Mouse (Mus musculus): Measurements from ENCODE around the gene Nme4.
A peak's percentile ranks its signal among the peaks of the same experiment; 100 is the strongest.
"Not testable (repeated sequence)": the region's sequence is repeated elsewhere in the genome, so short reads cannot be mapped to it uniquely, and the experiment has no call there.

The Nme4 gene

DNA sequence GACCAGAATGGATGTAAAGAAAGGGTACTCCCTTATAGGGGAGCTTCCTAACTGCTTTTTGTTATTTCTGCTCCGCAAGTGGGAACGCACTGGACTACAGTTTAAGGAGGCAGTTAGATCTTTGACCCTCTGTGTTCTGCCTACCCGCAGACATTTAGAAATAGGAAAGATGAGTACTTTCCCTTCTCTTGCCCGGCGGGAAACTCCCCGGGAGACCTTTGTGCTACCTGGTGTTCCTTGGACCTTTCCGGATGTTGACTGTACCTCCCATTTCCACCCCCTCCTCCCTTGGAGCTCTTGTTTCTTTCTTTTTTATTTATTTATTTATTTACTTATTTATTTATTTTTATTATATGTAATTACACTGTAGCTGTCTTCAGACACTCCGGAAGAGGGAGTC, 18.7 kb upstream of the Nme4 start:
- DNase-seq (ENCODE audit: low spot score) = no peak

DNA sequence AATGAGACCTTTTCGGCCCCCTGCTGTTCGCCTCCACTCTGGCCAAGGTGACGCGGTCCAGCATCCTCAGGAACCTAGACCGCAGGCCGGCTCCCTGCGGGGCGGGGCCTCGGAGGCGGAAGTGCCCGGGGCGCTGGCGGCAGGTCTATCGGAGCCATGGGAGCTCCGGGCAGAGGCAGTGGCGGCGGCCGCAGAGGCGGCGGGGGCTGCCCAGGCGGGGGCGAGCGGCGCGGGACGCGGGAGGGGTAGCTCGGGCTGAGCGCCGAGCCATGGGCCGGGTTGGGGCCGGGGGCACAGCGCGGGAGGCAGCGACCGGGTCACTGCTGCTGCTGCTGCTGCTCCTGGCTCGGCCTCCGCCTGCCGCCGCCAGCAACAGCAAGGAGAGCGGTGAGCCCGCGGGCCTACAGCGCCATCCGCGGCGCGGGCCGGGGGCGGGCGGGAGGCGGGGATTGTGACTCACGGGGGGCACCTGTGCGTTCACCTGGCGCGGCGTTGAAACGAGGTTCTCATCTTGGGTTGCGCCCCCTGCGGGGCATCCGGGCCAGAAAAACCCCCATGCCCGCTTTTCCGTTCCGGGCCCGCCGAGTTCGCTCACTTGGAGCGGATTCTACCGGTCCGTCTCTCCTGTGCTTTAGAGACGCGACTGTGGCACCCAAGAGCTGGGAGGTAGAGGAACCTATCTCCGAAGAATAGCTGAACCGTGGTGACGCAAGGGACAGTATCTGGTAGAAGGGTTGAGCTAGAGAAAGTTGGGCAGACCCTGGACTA, 18.0 kb upstream of the Nme4 start, which contains the start of gene Tmem8:
Gene Tmem8, plus strand, starts transcription at position 119 of the 768 bp plus-strand sequence.
- DNase-seq (ENCODE audit: low spot score) = peak; percentile 81

DNA sequence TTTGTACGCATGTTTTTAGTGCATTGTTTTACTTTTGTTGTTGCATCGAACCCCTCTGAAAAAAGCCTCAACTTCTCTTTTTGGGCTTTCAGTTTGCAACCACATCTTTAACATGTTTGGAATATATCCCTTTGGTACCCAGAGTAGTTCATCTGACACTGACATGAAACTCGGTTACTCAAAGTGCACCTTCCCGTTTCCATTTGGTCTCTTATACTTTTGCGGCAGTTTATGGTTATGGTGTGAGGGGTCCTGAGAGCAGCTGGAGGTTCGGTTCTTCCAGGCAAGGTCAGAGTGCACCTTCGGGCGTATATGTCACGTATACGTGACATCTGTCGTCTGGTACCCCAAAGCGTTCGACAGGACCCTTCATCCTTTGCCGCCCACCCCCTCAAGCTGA, 17.3 kb upstream of the Nme4 start:
- DNase-seq (ENCODE audit: low spot score) = no peak

DNA sequence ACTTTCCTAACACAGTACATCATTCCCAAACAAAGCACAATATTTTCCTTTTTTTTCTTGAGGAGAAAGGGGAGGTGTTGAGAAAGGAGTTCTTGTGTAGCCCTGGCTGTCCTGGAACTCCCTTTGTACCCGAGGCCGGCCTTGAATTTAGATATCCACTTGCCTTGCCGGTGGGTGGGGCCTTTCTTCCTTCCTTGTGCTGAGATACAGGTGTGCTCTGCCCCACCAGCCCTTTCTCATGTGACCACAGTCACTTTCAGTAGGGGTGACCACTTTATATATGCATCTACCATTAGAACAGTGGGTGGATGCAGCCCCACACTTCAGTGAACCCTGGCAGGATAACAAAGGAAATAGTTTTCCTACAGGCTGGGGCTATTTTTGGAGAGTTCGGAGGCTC, 16.3 kb upstream of the Nme4 start:
- no peak for DNase-seq (ENCODE audit: low spot score)

DNA sequence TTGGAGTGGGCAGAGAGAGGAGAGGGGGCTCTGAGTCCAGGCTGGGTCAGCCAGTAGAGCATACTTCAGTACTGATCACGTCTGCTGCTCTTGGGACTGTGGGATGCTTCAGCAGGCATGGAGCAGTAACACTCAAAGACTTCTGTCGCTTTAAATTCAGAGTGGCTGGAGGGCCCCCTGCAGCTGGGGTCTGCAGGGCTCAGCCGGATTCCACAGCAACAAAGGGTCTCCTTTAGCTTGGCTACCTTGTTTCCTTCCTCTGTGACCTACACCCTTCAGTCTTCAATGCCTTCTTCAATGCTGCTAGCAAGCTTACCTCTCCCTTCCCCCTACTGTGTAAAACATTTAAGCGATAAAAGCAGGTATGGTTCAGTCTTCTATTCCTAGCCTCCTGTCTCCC, 15.6 kb upstream of the Nme4 start:
- DNase-seq (ENCODE audit: low spot score) = no peak

DNA sequence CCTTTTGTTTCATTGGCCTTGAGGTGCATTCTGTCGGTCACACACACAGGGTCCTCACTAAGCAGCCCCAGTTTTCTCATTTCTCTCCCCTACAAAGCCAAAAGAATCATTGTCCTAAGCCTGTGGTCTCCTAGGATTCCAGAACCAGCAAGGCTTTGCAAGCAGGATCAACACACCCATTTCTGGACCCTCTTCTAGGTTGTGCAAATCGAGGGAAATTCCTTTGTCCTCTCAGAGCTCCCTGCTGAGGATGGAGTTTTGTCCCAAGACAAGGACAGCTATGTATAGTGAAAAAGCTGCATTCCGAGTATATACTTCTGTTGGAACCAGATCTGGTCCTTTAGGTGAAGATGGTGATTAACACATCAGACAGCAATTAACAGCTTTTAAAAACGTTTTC, 14.8 kb upstream of the Nme4 start:
- no peak for DNase-seq (ENCODE audit: low spot score)

DNA sequence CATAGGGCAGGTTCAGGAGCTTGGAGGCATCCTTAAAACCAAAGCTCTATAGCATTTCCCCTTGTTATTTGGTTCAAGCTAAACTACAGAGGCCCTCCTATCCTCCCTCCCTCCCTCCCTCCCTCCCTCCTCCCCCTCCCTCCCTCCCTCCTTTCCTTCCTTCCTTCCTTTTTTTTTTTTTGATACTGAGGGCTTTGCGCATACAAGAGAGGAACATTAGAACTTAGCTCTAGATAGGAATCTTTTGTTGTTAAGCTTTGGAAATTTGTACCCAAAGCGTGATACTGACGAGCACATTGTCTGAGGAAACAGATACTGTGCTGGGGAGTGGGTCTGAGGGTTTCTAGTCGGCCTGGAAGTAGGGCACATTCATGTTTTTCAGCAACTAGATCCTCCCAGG, 10.2 kb upstream of the Nme4 start:
- DNase-seq (ENCODE audit: low spot score) = no peak

DNA sequence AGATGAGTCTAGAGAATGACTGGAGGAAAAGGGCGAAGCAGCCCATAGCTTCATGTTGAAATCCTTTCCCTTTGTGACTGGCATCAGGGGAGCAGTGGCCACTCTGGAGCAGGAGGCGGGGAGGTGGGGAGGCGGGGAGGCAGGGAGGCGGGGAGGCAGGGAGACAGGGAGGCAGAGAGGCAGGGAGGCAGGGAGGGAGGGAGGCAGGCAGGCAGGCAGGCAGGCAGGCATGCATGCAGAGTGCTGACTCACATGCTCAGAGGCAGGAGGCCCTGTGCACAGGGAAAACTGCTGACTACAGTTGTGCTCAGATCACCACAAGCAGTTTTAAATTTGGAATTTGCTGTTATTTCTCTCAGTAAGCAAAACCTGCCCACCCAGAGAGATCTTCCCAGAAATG, 6.1 kb upstream of the Nme4 start:
- DNase-seq (ENCODE audit: low spot score) = no peak

DNA sequence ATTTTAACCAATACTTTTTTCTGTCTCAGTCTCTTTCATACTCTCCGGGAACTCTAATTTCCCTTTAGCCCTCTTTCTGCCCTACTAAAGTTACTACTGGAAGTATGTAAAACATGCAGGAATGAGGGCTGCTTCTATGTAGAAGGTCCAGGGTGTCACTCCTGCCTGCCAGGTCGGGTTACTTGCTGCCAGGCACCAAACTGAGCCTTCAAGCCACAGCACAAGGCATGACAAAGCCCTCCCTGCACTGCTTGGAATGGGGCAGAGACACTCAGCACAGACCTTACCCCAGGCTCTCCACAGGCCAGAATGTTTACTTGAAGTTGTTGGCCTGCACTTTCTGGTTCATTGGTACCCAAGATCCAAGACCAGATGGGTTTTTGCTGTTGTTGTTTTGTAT, 4.8 kb upstream of the Nme4 start:
- no peak for DNase-seq (ENCODE audit: low spot score)

DNA sequence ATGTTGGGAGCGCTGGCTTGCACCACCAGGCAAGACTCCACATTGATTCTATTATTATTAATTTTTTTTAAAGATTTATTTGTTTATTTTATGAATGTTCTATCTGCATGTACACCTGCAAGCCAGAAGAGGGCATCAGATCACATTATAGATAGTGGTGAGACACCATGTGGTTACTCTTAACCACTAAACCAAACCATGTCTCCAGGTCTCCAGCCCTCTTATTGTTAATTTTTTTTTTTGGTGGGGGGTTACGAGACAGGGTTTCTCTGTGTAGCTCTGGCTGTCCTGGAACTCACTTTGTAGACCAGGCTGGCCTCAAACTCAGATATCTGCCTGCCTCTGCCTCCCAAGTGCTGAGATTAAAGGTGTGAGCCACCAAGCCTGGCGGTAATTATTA, 3.9 kb upstream of the Nme4 start:
- not testable (repeated sequence) for DNase-seq (ENCODE audit: low spot score)

DNA sequence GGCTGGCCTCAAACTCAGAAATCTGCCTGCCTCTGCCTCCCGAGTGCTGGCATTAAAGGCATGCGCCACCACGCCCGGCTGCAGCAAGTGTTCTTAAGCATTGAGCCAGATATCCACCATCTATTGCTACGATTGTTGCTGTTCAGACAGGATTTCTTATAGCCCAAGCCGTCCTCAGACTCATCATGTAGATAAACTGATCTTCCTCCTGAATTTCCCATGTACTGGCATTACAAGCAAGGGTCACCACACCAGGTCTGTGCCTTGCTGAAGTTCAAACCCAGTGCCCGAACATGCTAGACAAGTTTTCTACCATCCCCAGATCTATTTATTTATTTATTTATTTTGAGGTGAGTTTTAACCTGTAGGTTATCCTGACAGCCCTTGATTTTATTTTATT, 3.1 kb upstream of the Nme4 start:
- DNase-seq (ENCODE audit: low spot score) = no peak

DNA sequence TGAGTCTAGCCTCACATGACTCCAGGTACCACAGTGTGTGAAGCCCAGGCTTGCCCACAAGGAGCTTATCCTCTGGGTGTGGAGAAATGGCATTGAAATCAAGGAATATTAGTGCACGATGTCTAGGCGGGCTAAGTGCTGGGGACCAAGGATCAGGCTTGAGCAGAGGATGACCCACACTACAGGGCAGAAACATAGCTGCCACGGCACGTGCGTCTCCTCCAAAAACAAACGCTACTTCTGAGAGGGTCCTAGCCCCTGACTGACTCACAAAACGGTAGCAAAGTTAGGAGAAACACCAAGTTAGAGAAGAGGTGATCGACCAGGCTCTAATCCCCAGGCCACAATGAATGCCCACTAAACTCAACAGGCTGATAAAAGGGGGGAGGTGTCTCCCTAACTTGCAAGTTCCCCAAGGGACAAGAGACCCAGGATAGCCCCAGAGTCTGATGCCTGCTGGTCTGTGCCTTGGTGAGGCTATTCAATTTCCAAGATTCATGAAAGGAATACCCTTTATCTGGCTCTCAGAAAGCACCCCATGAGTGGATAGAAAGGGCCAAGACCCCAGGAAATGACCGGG, 781 bp downstream of the Nme4 start:
- DNase-seq (ENCODE audit: low spot score) = no peak

DNA sequence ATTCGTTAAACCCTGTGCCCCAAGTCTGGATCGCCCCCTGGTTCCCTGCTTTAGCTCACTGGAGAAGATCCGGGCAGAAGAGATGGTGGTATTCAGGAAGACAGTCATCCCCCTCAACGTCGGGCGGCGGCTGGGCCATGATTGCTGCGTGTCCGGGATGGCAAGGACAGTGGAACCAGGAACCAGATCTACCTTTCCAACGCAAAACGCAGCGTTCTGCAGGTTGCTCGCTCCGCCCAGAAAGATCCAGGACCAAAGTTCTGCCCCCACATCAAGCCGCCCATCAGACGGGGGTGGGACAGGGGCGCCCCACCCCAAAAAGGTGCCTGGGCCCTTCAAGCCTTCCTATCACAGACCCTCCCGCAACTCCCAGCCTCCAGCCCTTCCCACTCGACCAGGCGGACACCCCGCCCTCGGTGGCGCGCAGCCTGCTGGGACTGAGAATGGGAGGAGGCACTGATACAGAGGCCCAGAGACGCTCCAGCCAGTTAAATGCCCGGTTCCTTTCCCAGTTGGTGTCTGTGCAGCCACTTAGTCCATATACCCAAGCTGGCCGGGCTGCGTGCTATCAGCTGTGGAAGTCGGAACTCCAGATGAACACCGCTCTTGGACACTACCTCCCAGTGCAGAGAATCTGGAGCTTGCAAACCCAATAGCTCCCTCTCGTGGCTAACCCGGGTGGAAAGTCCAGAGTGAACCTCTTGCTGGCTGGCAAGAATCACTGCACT, 5.3 kb downstream of the Nme4 start, which contains the start of gene Decr2:
Gene Decr2, minus strand, starts transcription at position 433 of the 728 bp plus-strand sequence.
- peak; percentile 85 for DNase-seq (ENCODE audit: low spot score)

DNA sequence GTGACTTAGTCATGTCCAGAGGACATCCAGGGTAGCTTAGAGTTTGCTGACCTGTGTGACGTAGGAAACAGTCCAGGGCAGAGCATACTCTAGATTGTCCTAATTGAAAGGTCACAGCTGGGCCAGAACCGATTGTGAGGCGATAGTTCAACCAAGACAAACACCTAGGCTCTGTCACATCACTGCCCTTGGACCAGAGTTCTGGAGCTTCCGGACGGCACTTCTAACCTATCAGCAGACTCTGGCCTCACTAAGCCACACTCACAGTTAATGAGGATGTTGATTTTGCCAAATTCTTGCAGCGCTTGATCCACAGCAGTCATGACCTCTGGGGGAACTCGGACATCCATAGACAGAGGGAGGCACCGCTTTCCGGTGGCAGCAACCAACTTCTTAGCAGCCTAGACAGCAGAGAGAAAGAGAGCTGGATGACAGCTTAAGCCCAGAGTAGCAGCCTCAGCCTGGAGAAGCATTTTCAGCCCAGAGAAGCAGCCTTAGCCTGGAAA, 8.3 kb downstream of the Nme4 start:
- DNase-seq (ENCODE audit: low spot score) = no peak

DNA sequence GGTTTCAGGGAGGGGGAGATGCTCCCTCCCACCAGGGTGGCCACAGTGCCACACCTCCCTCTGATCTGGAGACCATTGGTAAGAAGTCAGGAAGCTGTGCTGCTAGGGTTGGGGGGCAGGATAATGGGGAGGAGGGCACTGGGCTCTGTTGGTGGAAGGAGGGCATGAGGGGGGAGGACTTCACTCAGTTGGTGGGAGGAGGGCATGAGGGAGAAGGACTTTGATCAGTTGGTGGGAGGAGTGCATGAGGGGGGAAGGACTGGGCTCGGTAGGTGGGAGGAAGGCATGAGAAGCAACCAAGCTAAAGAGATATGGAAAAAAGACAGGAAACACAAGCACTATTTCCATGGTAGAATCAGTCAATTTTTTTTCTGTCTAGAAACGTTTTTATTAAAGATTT, 14.5 kb downstream of the Nme4 start:
- no peak for DNase-seq (ENCODE audit: low spot score)

DNA sequence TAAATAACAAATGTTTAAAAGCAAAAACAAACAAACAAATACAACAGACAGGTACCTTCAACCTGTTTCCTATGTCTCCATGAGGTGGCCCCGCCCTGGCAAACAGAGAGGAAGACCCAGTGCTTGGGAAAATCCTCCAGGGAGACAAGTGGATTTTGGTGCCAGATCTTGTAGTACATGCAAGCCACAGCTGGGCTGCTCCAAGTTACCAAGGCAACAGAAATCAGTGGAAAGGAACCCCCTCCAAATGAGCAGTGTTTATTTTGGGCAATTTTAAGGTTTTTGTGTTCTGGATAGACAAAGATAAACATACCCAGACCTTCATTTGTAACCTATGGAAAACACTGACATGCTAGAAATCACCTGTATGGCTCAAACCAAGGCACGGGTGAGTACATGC, 16.6 kb downstream of the Nme4 start:
- DNase-seq (ENCODE audit: low spot score) = no peak

DNA sequence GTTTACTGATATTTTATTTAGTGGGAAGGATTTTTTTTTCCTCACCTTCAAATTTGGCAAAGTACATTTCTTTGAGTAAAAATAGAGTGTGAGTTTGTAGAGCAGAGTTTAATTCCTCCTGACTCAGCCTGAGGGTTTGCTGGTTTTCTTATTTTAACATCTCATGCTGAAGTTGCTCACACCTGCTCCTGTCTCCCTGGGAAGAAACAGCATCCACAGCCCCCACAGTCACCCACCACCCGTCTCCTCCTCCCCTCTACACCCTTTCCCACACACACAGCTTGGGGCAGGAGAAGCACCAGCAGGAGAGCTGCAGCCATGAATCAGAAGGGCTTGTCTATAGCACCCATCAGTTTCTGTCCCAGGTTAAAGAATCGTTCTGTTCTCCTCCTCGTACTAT, 20.2 kb downstream of the Nme4 start:
- DNase-seq (ENCODE audit: low spot score) = no peak

DNA sequence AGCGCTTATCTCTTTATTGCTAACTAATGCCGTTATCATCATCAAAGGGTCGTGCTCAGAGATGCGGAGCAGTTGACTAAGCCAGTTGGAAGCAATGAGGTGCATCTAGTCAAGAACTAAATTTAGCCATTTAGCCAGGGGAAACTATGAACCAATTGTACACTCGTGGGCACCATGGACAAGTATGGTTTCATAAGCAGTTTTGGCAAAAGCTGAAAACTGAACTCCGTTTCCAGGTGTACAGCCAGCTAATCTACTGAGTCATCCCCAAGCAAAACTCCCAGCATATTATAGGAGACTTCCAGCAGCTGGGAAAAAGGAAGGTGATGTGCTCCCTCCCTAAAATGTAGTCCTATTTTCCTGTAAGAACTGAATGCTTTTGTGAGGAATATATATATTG, 25.3 kb downstream of the Nme4 start:
- DNase-seq (ENCODE audit: low spot score) = no peak

DNA sequence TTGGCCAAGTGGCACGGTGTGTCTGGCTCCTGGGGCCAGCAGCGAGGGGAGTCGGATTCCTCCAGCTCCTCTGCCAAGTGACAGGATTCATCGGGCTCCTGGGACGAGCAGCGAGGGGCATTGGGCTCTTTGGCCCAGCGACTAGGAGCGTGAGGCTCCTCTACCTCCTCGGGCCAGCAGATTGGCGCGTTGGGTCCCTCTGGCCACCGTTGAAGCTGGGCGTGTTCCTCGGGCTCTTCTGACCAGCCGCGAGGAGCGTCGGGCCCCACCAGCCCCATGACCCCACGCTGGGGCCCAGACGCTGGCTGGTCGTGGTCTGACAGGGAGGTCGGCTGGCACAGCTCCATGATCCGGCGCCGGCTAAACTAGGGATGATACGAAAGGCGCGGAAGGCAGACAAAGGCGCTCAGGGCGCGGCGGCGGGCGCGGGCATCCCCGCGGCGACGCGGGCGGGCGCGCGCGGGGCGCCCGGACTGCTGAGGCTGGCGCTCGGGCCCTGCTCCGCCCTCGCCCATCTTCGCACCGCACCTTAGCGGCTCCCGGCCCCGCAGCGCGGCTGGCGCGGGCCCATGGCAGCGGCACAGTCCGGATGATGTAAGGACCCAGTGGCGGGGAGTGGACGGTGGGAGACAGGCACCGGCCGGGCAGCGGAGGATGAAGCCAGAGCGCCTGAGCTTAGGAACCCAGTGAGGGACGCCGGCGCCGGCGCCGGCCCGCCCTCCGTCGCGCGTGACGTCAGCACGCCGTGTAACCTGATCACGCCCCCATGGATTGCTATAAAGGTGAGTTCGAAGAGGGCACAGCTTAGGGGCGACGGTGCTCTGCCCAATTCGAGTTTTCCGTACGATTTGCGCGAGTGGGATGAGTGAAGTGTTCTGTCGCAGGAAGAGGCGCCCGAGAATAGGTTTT, 26.3 kb downstream of the Nme4 start, which contains the start of gene Rab11fip3:
Gene Rab11fip3, minus strand, starts transcription at position 725 of the 909 bp plus-strand sequence.
- peak; percentile 83 for DNase-seq (ENCODE audit: low spot score)

DNA sequence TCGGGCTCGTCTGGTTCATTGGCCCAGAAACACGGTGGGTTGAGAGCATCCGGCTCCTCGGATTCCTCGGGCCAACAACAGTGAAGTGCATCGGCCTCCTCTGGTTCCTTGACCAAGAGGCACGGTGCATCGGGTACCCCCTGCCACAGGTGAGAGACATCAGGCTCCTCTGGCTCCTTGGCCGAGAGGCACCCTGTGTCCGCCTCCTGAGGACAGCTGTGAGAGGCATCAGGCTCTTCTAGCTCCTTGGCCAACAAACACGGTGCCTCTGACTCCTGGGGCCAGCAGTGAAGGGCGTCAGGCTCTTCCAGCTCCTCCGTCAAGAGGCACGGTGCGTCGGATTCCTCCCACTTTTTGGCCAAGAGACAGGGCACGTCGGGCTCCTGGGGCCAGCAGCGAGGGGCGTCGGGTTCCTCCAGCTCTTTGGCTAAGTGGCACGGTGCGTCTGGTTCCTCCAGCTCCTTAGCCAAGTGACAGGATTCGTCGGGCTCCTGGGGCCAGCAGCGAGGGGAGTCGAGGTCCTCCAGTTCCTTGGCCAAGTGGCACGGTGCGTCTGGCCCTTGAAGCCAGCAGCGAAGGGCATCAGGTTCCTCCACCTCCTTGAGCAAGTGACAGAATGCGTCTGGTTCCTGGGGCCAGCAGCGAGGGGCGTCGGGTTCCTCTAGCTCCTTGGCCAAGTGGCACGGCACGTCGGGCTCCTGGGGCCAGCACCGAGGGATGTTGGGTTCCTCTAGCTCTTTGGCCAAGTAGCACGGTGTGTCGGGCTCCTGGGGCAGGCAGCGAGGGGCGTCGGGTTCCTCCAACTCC, 27.2 kb downstream of the Nme4 start:
- peak; percentile 19 for DNase-seq (ENCODE audit: low spot score)

DNA sequence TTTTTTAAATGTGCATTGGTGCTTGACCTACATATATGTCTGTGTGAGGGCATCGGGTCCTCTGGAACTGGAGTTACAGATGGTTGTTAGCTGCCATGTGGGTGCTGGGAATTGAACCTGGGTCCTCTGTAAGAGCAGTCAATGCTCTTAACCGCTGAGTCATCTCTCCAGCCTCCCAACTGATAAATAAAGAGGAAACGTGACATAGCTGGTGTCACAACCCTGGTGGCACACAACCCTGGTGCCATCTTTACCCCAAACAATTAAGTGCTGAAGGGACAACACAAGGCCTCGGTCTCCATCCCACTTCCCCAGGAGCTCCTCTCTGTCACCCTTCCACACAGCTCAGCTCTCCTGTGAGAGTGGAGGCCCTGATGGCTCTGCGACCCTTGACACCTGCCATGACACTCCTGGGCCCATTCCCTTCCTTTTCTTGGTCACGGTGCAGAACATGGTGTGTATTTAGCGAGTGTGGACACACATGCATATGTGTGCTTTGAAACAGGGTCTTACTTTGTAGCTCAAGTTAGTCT, 28.8 kb downstream of the Nme4 start:
- no peak for DNase-seq (ENCODE audit: low spot score)

Data from testis, postnatal 14 days (tissue).